17 mouse cellular contexts compared by ENCODE assay signal in the genomic region with DNA sequence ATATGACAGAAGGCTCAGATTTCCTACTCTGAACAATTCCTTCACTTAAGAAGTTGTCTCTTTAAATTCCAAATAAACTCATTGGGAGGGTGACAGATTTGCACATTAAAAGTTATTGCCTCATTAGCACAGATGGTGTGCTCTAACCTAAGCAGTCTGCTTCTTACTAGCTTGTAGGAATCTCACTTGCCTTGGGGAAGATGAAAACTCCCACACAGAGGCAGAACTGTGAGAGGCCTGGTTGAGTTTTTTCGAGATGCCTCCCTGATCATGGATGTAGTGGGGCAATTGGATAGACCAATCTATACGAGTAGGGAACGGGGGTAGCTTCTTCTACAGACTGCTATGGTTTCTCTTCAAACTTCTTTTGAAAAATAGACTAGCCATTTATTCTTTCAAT.
DNase-seq lines count a peak whose midpoint lies in the region; ATAC-seq and TF ChIP-seq lines count a peak whose summit lies in the region.
"Had no signal": no experiment of that assay in that cellular context is flagged by ENCODE, and none has a peak within 500 bp of the region (broad histone marks: within the 10 kb centered on the region; RNA-seq: fewer than 3 reads in every experiment).

No protein-coding gene starts in this region.

- TF ChIP-seq POLR2A in MEL (IDR thresholded peaks at IDR 0.05; ENCODE audit: control insufficient read depth in 1 of 2, insufficient read depth in 1 of 2, low read depth in 1 of 2, low read length in 2 of 2, poor library complexity in 1 of 2) = no peak

- H3K27me3 ChIP-seq in forebrain, embryonic 15.5 days = no peaks in the 10 kb centered on the region
- no peaks in the 10 kb centered on the region for H3K27me3 ChIP-seq in forebrain, embryonic 10.5 days (ENCODE audit: poor library complexity, severe bottlenecking)
- no peaks in the 10 kb centered on the region for H3K27me3 ChIP-seq in MEL (ENCODE audit: control insufficient read depth in 1 of 2, insufficient read depth in 2 of 2, low read length in 2 of 2)
- H3K27me3 ChIP-seq: embryonic facial prominence, embryonic 13.5 days; heart, embryonic 13.5 days had no signal

- no peaks in the 10 kb centered on the region for H3K9me3 ChIP-seq in forebrain, embryonic 15.5 days
- H3K9me3 ChIP-seq in forebrain, embryonic 10.5 days = no peaks in the 10 kb centered on the region
- H3K9me3 ChIP-seq in MEL (replicated peaks; ENCODE audit: insufficient read depth, low read length) = no peaks in the 10 kb centered on the region
- H3K9me3 ChIP-seq: embryonic facial prominence, embryonic 13.5 days; heart, embryonic 13.5 days had no signal

- H3K4me1 ChIP-seq in forebrain, embryonic 15.5 days = no peaks in the 10 kb centered on the region
- no peaks in the 10 kb centered on the region for H3K4me1 ChIP-seq in forebrain, embryonic 10.5 days
- H3K4me1 ChIP-seq in MEL (ENCODE audit: control insufficient read depth in 1 of 2, insufficient read depth in 2 of 2, low read length in 2 of 2) = no peaks in the 10 kb centered on the region
- H3K4me1 ChIP-seq: embryonic facial prominence, embryonic 13.5 days; heart, embryonic 13.5 days had no signal

- WGBS in forebrain, embryonic 15.5 days = 83% methylated on average over 3 of the region's 3 CpGs
- 91% methylated on average over 3 of the region's 3 CpGs for WGBS in forebrain, embryonic 10.5 days

- no peak overlapping the region for H3K9ac ChIP-seq in forebrain, embryonic 15.5 days (replicated peaks)
- no peak overlapping the region for H3K9ac ChIP-seq in MEL (ENCODE audit: control insufficient read depth, low read depth, low read length, poor library complexity, severe bottlenecking)
- H3K9ac ChIP-seq: embryonic facial prominence, embryonic 13.5 days; heart, embryonic 13.5 days had no signal

- no peaks in the 10 kb centered on the region for H3K79me2 ChIP-seq in MEL (ENCODE audit: control insufficient read depth, insufficient read depth, low read length, poor library complexity)

- 0 out of 2 replicates have a peak, but pooled peaks have one; percentile 32 for ATAC-seq in forebrain, embryonic 15.5 days (replicated peaks)

- no peak for TF ChIP-seq EP300 in MEL (IDR thresholded peaks at IDR 0.05; ENCODE audit: low read depth in 1 of 2, low read length in 2 of 2)

- no peak overlapping the region for H3K4me2 ChIP-seq in forebrain, embryonic 15.5 days (replicated peaks)
- H3K4me2 ChIP-seq: embryonic facial prominence, embryonic 13.5 days; heart, embryonic 13.5 days; midbrain, embryonic 11.5 days had no signal

- no peak for TF ChIP-seq CTCF in MEL (IDR thresholded peaks at IDR 0.05 in 2 of 3, conservative IDR thresholded peaks at IDR 0.05 in 1 of 3; ENCODE audit: control insufficient read depth in 1 of 3, insufficient read depth in 1 of 3, low read depth in 2 of 3, low read length in 3 of 3, poor library complexity in 1 of 3, severe bottlenecking in 1 of 3)

- no peak overlapping the region for H3K4me3 ChIP-seq in forebrain, embryonic 15.5 days
- H3K4me3 ChIP-seq in forebrain, embryonic 10.5 days = no peak overlapping the region
- H3K4me3 ChIP-seq in MEL (ENCODE audit: control insufficient read depth in 1 of 2, insufficient read depth in 1 of 2, low read depth in 2 of 2, low read length in 2 of 2) = no peak overlapping the region
- H3K4me3 ChIP-seq: embryonic facial prominence, embryonic 13.5 days; heart, embryonic 13.5 days had no signal

- H3K27ac ChIP-seq in forebrain, embryonic 15.5 days (replicated peaks) = no peak overlapping the region
- no peak overlapping the region for H3K27ac ChIP-seq in forebrain, embryonic 10.5 days
- H3K27ac ChIP-seq in MEL (ENCODE audit: control insufficient read depth, low read depth, low read length) = no peak overlapping the region
- H3K27ac ChIP-seq: embryonic facial prominence, embryonic 13.5 days; heart, embryonic 13.5 days had no signal

- no peak for TF ChIP-seq RAD21 in MEL (IDR thresholded peaks at IDR 0.05; ENCODE audit: low read depth, low read length)

- DNase-seq in forebrain, embryonic 10.5 days (ENCODE audit: extremely low spot score, low spot score) = no peak
- DNase-seq in layer of hippocampus, adult 11-12 months (ENCODE audit: low spot score) = peak; percentile 6
- DNase-seq in layer of hippocampus, adult 9-10 months (ENCODE audit: low spot score) = no peak
- peak; percentile 1 for DNase-seq in MEL (ENCODE audit: low read depth, low spot score)
- peak; percentile 52 for DNase-seq in layer of hippocampus, adult 9-11 months
- DNase-seq in thymus, postnatal 14 days = no peak
- DNase-seq in MN1 (ENCODE audit: low spot score) = no peak
- DNase-seq: cerebellum, adult 2 months; heart, postnatal 4 days; kidney, adult 18-20 months; left cerebral cortex, postnatal 4 days; lung, adult 2 months; thymus, adult 2 months had no signal

- no peaks in the 10 kb centered on the region for H3K36me3 ChIP-seq in forebrain, embryonic 15.5 days
- no peaks in the 10 kb centered on the region for H3K36me3 ChIP-seq in forebrain, embryonic 10.5 days (replicated peaks)
- no peaks in the 10 kb centered on the region for H3K36me3 ChIP-seq in MEL (ENCODE audit: control insufficient read depth in 1 of 2, insufficient read depth in 2 of 2, low read length in 2 of 2)
- H3K36me3 ChIP-seq: embryonic facial prominence, embryonic 13.5 days; heart, embryonic 13.5 days had no signal

TF ChIP-seq in MEL, 35 proteins besides CTCF, POLR2A, EP300 and RAD21:
- TF ChIP-seq ELF1 (IDR thresholded peaks at IDR 0.05; ENCODE audit: low read depth, low read length) (no peak), MAZ (IDR thresholded peaks at IDR 0.05; ENCODE audit: low read depth, low read length) (no peak), ZMIZ1 (IDR thresholded peaks at IDR 0.05; ENCODE audit: low read depth, low read length) (no peak), USF2 (IDR thresholded peaks at IDR 0.05; ENCODE audit: borderline replicate concordance in 1 of 2, insufficient read depth in 1 of 2, low read depth in 1 of 2, low read length in 2 of 2) (no peak), ZC3H11A (IDR thresholded peaks at IDR 0.05; ENCODE audit: low read depth, low read length) (no peak), POLR2AphosphoS5 (IDR thresholded peaks at IDR 0.05; ENCODE audit: borderline replicate concordance, low read depth, low read length) (no peak), GATA1 (IDR thresholded peaks at IDR 0.05; ENCODE audit: low read depth, low read length) (no peak), TAL1 (IDR thresholded peaks at IDR 0.05; ENCODE audit: low read length) (no peak), POLR2AphosphoS2 (IDR thresholded peaks at IDR 0.05; ENCODE audit: low read length) (no peak), E2F4 (IDR thresholded peaks at IDR 0.05; ENCODE audit: borderline replicate concordance, low read depth, low read length) (no peak), HCFC1 (IDR thresholded peaks at IDR 0.05; ENCODE audit: low read depth, low read length) (no peak)

Comparison
In these comparisons a context has a peak if more than half of its experiments do, and no peak if none do; other contexts are left out.
1. DNase-seq: peak in layer of hippocampus, adult 11-12 months (single experiment), MEL (single experiment) and layer of hippocampus, adult 9-11 months (single experiment); none in forebrain, embryonic 10.5 days (single experiment), layer of hippocampus, adult 9-10 months (single experiment), thymus, postnatal 14 days (single experiment) and MN1 (single experiment).